Mouse (Mus musculus) layer of hippocampus, postnatal 25 days (tissue): Measurements from ENCODE around the gene Il11ra1. TPM values are rescaled to one million over a fixed set of nuclear protein-coding genes. Genes with fewer than 3 reads are reported as not detected.
A peak's percentile ranks its signal among the peaks of the same experiment; 100 is the strongest.
"Not testable (repeated sequence)": the region's sequence is repeated elsewhere in the genome, so short reads cannot be mapped to it uniquely, and the experiment has no call there.

Experiments used
- DNase-seq, 2 experiments: peaks; one replicate each; pipeline ENCODE4 v3.0.0; 2022; ENCODE audit warnings: mixed read lengths in 2 of 2, low spot score in 1 of 2; ENCODE audit errors: extremely low spot score in 1 of 2
- total RNA-seq, 2 experiments: library from RNA; stranded (reverse); gene quantifications; 2 replicates each; pipeline ENCODE4 v1.2.3; 2021

Gene Il11ra1
- total RNA-seq, 2 experiments from 2014 or later = 40.0 to 44.8 TPM

DNA sequence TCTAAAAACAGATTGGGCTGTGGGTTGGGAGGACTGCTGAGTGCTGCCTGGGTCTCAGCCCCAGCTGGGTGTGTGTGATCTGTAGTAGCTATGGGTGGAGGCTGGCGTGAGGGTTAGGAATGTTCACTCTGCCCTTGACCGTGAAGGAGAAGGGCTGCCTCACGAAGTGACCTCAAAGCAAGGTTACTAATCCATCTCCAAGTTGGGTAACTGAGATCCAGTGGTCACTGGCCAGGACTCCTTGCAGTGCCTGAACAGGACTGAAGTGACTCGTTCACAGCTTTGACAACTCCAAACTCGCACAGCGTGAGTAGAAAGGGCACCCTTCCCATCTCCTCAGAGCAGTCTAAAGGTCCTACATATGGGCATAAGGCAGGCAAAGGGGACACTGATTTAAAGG lies 20.9 kb upstream of the Il11ra1 start:
- DNase-seq = no peak

- DNase-seq = no peak
Measured at GRCm38 (mm10) chr4:41679291-41679690, 20.5 kb upstream of the Il11ra1 start.

GRCm38 (mm10) chr4:41681176-41681575 lies 18.6 kb upstream of the Il11ra1 start:
- no peak for DNase-seq

DNA sequence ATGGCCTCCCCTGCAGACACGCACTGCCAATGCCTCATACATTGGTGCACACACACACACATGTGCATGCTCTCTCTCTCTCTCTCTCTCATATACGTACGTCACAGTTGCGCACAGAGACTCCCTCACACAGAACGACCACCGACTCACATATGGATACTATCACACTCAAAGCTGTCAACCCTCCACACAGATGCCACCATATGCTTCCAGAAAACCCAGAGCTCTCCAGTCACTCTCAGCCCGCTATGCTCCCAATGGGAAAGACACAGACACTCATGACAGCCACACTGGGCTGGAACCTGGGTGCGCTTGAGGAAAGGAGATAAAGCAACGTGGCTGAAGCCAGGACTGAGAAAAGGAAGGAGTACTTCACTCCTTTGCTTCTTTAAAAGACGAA lies 17.8 kb upstream of the Il11ra1 start:
- DNase-seq = no peak

GRCm38 (mm10) chr4:41682789-41683188 lies 17.0 kb upstream of the Il11ra1 start:
- DNase-seq = no peak

- DNase-seq = not testable (repeated sequence)
Measured at GRCm38 (mm10) chr4:41683303-41683702, 16.5 kb upstream of the Il11ra1 start.

DNA sequence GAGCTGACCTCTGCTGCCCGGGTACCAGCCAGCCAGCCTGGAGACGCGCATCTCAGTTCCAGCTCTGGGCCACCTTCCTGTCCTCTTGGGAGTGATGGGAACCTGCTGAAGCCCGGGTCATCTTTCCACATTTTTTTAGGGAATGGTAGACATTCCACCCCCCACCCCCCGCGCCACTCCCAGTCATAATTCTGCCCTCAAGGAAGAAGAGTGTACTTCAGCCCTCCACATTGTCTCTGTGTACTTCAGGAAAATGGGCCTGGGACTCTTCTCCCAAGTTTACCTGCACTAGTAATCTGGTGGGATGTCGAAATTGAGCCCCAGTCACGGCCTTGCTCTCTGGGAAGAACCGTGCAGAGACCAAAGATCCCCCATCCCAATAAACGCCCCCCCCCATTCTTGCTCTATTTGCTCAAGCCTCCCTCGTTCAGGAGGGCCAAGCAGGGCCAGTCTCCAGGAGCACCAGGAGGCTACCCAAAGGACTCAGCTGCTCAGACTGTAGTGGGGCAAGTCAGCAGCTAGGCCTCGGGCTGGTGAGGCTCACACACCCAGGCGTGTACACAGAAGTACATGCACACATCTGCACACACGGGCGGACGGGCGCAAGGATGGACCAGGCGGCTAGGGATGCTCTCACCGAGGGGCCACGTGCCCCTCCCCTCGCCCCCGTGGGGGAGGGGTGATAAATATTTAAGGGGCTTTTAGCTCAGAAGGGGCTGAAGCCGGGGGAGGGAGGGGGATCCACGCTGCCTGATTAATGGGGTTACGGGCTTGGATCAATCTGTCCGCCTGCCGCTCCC lies 15.5 kb upstream of the Il11ra1 start:
- DNase-seq = not testable (repeated sequence)

GRCm38 (mm10) chr4:41684931-41685453 lies 14.8 kb upstream of the Il11ra1 start:
- not testable (repeated sequence) for DNase-seq

- not testable (repeated sequence) for DNase-seq
Measured at GRCm38 (mm10) chr4:41685882-41686492, 13.8 kb upstream of the Il11ra1 start.

GRCm38 (mm10) chr4:41688562-41688961 lies 11.2 kb upstream of the Il11ra1 start:
- DNase-seq = not testable (repeated sequence)

GRCm38 (mm10) chr4:41690014-41690413 lies 9.8 kb upstream of the Il11ra1 start:
- not testable (repeated sequence) for DNase-seq

DNA sequence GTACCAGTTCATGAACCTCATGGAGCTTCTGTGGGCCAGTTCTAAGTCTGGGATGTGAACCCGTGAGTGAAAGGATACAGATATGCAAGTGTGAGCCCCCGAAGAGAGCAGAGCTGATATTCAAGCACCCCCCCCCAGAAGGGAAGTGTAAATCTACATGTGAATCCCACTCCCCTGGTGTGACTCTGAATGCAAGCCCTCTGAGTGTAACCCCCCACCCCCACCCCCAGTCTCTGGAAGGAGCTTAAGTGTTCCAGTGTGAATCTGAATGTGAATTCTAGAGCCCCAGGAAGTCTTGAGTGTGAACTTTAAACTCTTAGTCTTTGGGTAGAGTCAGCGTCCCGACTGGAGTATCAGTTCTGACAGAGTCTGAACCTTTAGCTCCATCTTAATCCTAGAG lies 6.3 kb upstream of the Il11ra1 start:
- not testable (repeated sequence) for DNase-seq

DNA sequence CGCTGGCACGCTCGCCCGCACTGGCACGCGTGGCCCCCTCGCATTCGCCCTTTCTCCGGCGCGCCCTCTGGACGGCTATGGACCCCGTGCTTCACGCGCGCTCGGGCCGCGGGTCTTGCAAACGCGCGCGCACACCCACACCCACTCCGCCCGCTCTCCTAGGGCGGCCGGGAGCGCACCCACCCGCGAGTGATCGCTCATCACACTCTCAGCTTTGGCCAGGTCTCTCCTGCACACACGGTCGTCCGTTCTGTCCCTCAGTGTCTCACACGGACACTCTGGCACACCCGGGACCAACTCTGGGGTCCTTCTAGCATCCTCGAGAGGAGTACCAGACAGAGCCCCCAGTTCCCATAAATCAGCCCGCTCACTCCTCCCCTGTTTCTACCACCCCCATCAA lies 4.0 kb upstream of the Il11ra1 start:
- DNase-seq = not testable (repeated sequence)

DNA sequence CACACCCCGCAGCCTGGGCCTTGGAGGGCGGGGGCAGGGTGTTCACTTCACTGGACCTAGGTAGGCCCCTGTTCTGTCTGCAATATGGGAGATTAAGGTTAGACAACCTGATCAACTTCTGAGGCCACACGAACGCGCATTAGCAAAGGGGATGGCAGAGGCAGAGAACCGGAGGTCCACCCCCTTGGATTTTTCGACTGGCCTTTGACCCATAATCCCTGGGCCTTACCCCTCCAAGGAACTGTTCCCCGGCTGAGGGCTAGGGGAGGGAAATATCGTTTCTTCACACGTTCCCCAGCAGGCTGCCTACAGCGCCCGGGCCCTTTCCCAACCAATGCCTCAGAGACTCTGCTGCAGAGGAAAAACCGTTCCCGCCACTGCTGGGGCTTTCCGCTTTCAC lies 3.3 kb upstream of the Il11ra1 start:
- not testable (repeated sequence) for DNase-seq

DNA sequence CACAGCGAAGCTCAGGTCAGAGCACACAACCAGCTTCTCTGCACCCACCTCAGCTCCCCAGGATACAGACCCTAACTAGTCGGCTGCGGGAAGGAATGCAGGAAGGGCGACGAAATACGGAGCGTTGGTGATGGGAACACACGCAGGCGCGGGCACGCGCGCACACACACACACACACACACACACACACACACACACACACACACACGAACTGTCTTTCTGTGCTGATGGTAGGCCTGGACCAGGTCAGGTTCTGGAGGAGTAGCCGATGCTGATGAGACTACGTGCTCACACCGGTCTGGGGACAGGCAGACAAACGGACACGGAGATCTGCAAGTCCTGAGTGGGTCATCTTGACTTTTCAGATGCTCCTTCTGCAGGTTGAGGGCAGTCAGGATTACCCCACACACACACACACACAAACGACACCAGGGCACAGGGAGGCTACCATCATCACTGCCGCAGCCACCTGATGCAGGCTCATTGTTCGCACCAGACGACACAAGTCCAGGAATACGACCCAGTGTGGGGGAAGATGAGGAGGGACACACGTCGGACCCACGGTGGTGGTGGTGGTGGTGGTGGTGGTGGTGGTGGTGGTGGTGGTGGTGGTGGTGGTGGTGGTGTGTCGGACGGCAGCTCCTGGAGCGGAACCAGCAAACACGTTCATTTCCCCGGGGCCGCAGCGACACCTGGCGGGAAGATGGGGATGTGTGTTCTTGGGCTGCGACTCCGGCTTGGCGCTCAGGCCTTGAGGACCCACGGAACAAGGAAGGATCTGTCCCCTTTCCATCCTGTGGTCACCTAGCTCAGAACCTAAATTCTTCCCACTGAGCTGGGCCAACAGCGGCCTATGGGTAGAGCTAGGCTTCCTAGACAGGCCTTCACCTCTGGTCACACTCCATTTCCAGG lies 2.6 kb upstream of the Il11ra1 start, which contains the start of gene Cntfr:
Gene Cntfr (minus strand): TSS at position 160 of the 912 bp plus-strand sequence.
- DNase-seq = peak; percentile 89 to 94

DNA sequence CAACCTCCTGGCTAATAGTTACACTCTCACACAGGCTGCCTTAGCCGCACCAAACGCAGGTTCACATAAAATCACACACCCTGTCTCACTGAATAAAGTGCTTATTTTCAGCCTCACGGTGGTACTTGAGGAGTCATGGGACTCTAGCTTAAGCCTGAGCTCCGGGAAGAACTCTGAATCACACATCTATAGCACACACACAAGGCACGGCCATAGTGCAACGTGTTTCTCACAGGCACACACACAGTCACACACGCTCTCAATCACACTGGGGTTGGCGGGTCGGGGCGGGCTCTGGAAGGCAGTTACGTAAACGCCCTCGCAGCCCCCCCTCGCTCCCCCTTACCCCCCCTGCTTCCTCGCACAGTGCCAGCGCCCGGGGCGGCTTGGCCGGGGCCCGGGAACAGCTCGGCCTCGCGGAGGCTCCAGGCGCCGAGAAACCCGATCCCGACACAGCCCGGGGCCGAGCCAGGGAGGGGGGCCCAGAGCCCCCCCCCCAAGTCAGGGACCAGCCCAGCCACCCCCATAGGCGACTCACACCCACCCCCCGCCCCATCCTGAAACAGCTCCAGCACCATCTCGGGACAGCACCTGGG lies 1.3 kb upstream of the Il11ra1 start:
- DNase-seq = not testable (repeated sequence)

DNA sequence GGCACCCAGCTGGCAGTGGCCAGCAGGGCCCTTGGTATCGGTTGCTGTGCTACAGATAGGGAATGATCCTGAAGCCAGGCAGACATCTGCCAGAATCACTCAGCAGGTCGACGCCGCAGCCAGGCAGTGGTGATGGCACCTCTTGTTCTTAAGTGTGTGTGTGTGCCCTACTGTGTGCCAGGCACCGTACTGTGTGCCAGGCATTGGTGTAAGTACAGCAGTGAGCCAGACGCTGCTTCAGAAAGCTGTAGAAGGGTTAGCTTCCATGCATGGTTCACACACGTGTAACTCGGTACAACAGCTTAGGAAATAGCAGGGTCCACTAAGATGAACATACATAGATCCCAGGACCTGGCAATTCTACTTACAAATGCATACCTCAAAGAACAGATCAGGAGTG lies 435 bp downstream of the Il11ra1 start:
- not testable (repeated sequence) for DNase-seq

- not testable (repeated sequence) for DNase-seq
Measured at GRCm38 (mm10) chr4:41702226-41702625, 2.4 kb downstream of the Il11ra1 start.

- DNase-seq = no peak
Measured at GRCm38 (mm10) chr4:41704651-41705050, 4.9 kb downstream of the Il11ra1 start.
